Mouse (Mus musculus) liver, embryonic 14.5 days (tissue): ENCODE data around the gene Naif1.

Source experiments
- CTCF ChIP-seq: IDR thresholded peaks from 2 replicates; pipeline ENCODE4 v1.5.1; 2016; ENCODE audit warnings: antibody characterized with exemption, low read depth, control low read depth
- EP300 ChIP-seq: IDR thresholded peaks from 2 replicates; pipeline ENCODE4 v1.6.1; 2016; ENCODE audit warnings: antibody characterized with exemption, low read depth

- TF ChIP-seq EP300 = no peak
- no peak for TF ChIP-seq CTCF
Measured at GRCm38 (mm10) chr2:32421851-32422251, 28.4 kb upstream of the Naif1 start.
